Mouse (Mus musculus) right cerebral cortex, postnatal 14 days (tissue): ENCODE data around the gene Plxna2.
A peak's percentile ranks its signal among the peaks of the same experiment; 100 is the strongest.

ENCODE experiments used
- DNase-seq: peaks from one replicate; pipeline ENCODE4 v3.0.0; 2022

The Plxna2 gene

DNA sequence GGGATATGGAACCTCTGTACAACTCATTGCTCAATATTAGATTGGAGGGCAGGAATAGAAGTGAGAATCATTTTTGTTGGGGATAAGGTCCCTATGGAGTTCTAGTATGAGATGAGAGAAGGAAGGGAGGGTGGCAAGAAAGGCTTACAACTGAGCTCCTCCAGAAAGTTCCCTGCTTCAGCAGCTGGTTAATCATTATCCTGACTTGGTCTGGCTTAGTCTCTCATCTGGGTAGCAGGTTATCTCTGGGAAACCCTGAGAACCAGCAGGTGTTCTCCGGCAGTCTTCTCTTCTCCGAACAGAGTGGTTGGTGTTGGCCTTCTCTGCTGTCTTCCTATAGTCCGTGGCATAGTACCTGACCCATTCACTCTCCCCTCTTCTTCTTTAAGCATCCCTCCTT is 5.6 kb downstream of the Plxna2 start:
- DNase-seq, result no peak

DNA sequence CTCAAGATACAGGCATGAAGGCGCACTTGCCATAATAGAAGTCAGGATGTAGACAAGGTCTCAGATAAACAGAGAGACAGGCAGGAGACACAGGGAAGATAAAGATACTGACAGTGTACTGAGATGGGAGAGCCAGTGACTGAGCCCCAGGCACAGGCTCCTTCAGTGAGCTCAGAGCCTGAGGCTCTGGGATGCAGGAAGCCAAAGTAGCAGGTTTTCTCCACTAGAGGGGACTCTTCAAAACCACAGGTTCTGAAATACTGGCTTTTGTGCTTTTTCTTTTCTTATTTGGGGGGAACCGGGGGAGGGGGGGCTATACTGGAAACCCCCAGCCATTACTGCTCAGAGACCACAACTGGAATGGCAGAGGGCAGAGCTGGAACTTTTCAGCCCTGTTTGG is 6.4 kb downstream of the Plxna2 start:
- no peak for DNase-seq

GRCm38 (mm10) chr1:194624973-194625372 is 7.0 kb downstream of the Plxna2 start:
- no peak for DNase-seq

GRCm38 (mm10) chr1:194626109-194626508 is 8.1 kb downstream of the Plxna2 start:
- DNase-seq, result no peak

DNA sequence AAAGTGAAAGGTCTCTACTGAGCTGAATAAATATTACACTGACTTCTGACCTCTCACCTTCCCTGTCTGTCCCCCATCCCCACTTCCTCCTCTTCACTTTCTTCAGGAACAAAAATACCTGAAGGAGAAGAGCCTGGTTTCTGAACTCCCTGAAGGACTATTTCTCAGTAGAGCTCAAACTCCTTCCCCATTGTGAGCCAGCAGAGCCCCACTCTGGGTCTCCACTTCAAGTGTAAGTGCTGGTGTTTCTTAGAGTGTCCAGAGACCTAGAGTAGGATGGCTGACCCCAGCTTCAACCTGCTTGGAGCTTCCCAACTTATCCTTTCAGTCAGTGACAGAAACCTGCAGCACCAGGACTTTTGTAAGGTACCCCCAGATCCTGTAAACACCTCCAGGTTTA is 9.3 kb downstream of the Plxna2 start:
- DNase-seq, result no peak

DNA sequence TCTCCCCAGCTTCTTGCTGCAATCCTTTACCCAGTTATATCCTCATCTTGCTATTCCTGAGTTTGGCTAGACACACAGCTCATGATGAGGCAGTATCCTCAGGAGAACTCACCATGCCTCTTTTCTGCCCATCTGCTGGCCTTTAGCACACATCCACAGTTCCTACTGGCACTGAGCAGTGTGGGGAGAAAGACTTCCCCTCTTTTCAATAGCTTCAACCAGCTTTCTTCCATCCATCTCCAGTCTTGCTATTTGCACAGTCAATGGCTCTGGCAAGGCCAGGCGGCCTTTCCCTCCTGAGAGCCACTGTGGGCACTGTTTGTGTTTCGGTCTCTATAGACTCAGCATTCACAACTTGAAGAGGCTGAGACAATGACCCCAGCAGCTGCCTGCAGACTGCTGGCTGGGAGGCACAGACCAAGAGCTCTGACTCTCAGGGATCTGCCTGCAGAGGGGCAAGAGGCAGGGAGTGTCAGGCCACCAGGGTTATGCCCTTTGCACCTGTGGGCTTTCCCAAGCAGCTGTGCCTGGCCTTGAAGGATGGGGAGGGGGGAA is 11.2 kb downstream of the Plxna2 start:
- no peak for DNase-seq

- DNase-seq, result no peak
Observed at GRCm38 (mm10) chr1:194630498-194631056, 12.6 kb downstream of the Plxna2 start.

DNA sequence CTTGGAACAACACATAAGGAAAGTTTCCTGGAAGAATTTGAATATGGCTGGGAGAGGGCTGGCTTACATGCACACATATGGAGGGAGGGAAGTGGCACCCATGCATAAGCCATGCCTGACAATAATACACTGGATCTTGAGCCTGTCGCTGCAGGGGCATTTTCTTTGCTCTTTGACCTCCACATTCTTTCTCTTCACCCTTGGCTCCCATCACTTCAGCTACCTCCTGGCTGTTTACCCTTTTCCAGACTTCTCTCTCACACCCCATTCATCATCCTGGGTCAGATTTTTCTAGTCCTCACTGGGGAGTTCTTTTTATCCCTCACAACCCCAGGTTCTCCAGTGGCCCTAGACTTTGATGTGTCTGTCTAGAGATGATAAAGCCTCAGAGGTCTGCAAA is 13.6 kb downstream of the Plxna2 start:
- no peak for DNase-seq

DNA sequence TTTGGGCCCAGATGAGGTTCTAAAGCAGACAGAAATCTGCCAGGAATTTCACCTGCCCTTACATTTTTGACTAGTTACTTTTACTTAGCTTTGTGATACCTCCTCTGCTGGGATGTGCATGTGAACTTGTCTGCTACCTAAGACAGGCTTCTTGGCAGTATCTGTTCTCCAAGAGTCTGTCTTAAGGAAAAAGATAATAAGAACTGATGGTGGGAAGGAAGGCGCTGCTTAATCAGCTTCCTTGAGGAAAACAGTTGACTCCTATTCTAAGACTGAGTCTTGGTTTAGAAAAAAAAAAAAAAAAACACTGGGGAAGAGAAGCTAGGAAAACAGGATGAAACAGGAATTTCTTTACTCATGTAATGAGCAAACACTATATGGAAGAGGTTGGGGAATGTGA is 14.0 kb downstream of the Plxna2 start:
- no peak for DNase-seq

DNA sequence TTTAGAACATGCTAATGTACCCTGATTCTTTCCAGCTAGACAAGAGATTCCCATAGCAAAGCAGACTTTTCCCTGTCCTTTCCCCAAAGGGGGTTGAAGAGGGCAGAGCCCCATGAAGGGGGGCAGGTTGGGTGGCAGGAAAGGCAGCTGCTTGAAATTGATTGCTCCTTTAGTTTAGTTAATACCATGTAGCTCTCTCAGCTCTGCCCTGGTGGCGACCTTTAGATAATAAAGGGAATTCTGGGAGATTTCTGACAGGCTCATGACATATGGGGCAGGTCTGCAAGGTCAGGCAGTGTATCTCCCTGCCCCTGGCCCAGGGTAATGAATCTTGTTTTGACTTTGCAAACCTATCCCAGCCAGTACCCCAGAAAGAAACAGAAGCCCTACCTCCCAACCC is 17.4 kb downstream of the Plxna2 start:
- no peak for DNase-seq

- no peak for DNase-seq
Observed at GRCm38 (mm10) chr1:194635942-194636341, 17.9 kb downstream of the Plxna2 start.

GRCm38 (mm10) chr1:194637391-194638304 is 19.6 kb downstream of the Plxna2 start:
- no peak for DNase-seq

- peak; percentile 32 for DNase-seq
Observed at GRCm38 (mm10) chr1:194641601-194642301, 23.7 kb downstream of the Plxna2 start.

DNA sequence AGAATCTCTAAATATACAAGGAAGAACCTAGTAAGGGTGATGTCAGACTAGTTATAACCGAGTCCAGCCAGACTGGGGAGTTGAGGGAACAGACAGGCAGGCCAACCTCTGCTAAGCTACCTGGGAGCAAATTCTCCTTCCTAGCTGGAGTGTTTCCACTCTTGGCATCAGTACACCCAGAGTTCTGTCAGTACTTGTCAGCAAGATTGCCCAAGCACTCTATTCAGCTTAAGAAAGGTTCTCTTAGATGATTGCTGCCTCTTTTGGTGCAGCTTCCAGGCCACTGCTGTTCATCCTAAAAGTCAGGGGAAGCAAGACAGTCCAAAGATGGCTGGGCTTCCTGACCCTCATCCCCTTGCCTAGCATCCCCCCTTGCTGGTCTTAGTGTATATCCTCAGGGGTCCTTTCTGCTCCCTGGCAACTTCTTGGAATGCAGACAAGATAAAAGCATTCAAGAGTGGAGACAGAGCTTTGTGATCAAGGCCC is 24.3 kb downstream of the Plxna2 start:
- no peak for DNase-seq

DNA sequence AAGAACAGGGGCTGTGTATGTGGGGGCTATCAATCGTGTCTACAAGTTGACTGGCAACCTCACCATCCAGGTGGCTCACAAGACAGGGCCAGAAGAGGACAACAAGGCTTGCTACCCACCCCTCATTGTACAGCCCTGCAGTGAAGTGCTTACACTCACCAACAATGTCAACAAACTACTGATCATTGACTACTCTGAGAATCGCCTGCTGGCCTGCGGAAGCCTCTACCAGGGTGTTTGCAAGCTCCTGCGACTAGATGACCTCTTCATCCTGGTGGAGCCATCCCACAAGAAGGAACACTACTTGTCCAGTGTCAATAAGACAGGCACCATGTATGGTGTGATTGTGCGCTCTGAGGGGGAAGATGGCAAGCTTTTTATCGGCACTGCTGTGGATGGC is 25.9 kb downstream of the Plxna2 start:
- DNase-seq, result no peak

DNA sequence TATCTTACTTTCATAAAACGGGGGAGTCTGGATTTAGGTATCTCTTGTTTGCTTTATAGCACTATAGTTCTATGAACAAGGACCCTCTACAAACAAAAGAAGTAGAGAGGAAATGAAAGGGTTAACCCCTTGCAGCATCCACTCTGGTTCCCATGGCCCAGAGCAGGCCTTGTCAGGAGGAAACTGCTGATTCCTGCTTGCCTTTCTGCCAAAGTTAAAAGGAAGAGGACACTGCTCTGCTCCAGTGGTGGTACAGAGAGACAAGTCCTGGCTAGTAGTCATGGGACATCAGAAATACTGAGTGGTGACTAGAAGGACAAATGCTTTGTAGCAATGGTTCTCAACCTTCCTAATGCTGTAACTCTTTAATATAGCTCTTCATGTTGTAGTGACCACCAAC is 27.9 kb downstream of the Plxna2 start:
- no peak for DNase-seq

- no peak for DNase-seq
Observed at GRCm38 (mm10) chr1:194650076-194650475, 32.1 kb downstream of the Plxna2 start.

DNA sequence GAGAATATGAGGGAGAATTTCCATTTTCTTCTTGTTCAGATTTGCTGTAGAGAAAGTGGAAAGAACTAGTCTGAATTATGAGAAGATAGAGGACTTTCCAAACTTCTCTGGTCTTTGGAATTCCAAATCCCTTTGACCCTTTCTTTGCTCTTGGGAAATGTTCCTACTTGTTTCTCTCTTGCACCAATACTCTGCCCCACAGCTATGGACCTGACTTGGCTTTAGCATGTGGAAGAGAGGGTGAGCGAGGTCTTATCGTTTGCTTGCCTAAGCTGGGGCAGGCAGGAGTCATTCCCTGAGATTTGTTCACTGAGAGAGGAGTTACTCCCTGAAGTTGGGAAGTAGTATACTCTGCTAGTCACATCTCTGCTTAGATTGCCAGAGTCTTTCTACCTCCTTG is 32.5 kb downstream of the Plxna2 start:
- DNase-seq, result no peak

DNA sequence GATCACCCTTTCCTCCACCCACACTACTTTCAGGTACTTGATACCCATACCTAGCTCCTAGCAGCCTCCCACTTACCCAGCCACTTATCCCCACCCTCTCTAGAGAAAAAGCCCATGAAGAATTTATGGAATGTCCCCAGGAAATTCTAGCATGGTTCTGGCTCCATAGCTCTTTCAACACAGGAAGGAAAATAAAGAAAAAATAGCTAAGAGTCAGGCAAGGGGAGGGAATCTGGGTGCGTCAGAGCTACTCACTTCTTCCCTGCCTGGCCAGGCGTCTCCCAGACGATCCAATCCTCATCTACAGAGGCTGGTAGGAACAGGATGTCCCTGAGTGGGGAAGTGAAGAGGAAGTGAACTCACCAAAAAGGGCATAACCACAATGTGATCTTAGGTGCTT is 34.0 kb downstream of the Plxna2 start:
- DNase-seq, result no peak

DNA sequence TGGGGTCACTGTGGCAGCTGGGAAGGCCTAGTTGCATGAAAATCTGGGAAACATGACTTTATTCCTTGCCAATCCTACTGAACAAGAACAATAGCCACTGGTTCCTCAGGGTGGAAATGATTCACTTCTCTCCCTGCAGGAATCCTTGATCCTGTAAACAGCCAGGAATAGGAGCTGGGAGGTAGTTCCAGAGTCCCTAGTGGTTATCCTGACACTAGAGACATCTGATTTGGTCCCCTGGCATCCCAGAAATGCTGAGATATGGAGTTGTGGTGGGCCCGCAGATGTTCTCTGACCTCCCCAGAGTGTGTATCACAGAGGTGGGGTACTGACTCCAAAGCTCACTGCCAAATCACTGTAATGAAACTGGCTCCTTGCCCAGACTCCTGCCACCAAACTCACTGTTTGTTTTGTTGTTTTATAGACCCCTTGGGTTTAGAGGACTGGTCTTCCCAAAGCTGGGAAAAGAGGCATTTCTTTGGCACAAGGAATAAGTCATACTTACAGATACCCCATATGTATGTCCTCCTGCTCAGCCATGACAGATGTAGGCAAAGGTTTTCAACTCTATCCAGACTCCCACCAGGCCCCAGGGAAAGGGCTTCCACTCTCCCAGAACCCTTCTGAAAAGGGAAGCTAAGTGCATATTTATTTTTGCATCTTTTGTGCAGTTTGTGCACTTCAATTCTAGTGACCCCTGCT is 40.6 kb downstream of the Plxna2 start:
- no peak for DNase-seq

- DNase-seq, result no peak
Observed at GRCm38 (mm10) chr1:194660426-194661119, 42.6 kb downstream of the Plxna2 start.

GRCm38 (mm10) chr1:194663021-194663420 is 45.0 kb downstream of the Plxna2 start:
- no peak for DNase-seq
